Mouse (Mus musculus) heart, postnatal 14 days (tissue): ENCODE measurements around the gene Il27ra. TPM values are rescaled to one million over a fixed set of nuclear protein-coding genes. Genes with fewer than 3 reads are reported as not detected.
A peak's percentile ranks its signal among the peaks of the same experiment; 100 is the strongest.
"Not testable (repeated sequence)": the region's sequence is repeated elsewhere in the genome, so short reads cannot be mapped to it uniquely, and the experiment has no call there.

Experiments used
- DNase-seq, 2 experiments: peaks; one replicate each; pipeline ENCODE4 v3.0.0; 2021 to 2022
- intact Hi-C: fragments of 180-260 bp; cut with DNase I; formaldehyde crosslinking; loops from one replicate; pipeline ENCODE4 v1.15.1; 2025
- microRNA-seq, 2 experiments: library from miRNA; unstranded; fragments of <30 nt; microRNA quantifications; one replicate each; pipeline ENCODE4 v1.2.0; 2021 to 2022
- total RNA-seq, 2 experiments: library from RNA; stranded (reverse); gene quantifications; 2 replicates each; pipeline ENCODE4 v1.2.3; 2021

Il27ra gene
- total RNA-seq, 2 experiments from 2014 or later, result 4.2 to 5.8 TPM

DNA sequence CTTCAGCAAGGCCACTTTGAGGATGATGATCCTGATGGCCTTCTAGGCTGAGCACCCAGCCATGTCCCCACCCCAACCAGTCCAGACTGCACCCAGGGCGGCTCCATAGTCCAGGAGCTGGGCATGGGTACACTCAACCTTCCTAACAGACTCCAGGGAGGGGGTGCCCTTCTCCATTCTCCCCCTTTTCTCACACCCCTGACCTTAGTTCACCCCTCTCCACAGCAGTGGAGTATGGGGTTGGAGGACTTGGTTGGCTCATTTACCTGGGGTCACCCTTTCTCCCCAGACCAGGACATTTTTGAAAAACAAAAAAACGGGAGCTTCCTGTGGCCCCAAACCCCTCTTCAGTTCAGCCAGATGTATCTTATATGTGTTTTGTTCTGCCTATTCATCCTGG is 42.6 kb downstream of the Il27ra start:
- intact Hi-C loops, result no loop called here
- DNase-seq, result no peak

DNA sequence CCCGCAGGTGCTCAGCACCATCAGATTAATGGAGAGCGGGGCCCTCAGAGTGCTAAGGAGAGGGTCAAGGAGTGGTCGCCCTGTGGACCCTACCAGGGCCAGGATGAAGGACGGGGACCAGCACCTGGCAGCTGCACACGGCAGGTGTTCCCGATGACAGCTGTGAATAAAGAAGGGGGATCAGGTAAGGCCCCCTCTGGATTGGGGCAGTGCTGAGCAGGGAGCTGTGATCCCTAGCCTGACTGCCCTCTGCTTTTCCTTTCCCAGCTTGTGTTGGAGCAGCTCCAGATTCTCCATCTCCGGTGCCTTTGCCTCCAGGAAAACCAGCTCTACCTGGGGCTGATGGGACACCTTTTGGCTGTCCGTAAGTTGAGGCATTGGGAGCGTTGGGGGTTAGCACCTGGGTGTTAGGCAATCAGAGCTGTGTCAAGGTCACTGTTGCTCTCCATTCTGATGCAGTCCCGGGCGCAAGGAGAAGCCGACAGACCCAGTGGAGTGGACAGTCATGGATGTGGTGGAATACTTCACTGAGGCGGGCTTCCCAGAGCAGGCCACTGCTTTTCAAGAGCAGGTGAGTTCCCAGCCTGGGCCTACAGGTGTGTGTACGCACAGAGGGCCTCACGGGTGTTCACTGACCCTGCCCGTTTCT is 43.2 kb downstream of the Il27ra start:
- intact Hi-C loops, result no loop called here
- DNase-seq, result no peak

DNA sequence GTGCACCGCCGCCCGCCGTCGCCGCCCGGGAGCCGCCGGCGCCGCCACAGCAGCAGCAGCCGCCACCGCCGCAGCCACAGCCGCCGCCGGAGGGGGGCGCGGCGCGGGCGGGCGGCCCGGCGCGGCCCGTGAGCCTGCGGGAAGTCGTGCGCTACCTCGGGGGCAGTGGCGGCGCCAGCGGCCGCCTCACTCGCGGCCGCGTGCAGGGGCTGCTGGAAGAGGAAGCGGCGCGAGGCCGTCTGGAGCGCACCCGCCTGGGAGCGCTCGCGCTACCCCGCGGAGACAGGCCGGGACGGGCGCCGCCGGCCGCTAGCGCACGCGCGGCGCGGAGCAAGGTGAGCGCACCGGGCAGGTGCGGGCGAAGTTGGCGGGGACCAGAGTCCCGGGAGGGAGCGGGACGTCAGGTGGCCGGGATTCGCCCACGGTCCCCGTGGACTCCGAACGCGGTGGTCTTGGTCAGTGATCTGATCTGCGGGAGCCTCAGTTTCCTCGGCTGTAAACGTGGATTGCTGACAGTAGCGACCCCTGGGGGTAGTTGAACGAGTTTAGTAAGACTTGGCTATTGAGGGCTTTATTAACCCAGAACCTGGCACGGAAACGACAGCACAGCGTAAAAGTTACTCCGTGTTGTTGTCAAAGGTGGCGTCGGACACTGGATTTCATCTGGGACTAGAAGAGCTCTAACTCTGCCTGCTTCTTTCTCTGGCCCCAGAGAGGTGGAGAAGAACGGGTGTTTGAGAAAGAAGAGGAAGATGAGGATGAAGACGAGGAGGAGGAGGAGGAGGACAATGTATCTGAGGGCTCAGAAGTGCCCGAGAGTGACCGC is 43.9 kb downstream of the Il27ra start:
- peak; percentile 63 to 73 for DNase-seq

DNA sequence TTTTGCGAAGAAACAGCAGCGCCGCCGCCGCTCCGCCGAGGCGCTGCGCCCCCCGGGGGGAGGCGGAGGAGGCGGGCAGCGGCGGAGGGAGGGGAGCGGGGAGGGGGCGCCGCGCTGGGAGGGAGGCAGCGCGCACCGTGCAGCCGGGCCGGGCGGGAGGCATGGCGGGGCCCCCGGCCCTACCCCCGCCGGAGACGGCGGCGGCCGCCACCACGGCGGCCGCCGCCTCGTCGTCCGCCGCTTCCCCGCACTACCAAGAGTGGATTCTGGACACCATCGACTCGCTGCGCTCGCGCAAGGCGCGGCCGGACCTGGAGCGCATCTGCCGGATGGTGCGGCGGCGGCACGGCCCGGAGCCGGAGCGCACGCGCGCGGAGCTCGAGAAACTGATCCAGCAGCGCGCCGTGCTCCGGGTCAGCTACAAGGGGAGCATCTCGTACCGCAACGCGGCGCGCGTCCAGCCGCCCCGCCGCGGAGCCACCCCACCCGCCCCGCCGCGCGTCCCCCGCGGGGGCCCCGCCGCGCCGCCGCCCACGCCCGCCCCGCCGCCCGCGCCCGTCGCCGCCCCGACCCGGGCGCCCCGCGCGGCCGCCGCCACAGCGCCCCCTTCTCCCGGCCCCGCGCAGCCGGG is 44.8 kb downstream of the Il27ra start, which contains the start of gene Samd1:
Samd1 (plus strand) TSS at position 162 of the 631 bp plus-strand sequence.
- peak; percentile 66 to 67 for DNase-seq
- intact Hi-C loops, result loop anchor here (2.0 kb wide), 1 partner anchor 23 kb away; no protein-coding TSS in a partner anchor

More for the DNA sequence above, 43.9 kb downstream of the Il27ra start:
- intact Hi-C loops, result no loop called here

DNA sequence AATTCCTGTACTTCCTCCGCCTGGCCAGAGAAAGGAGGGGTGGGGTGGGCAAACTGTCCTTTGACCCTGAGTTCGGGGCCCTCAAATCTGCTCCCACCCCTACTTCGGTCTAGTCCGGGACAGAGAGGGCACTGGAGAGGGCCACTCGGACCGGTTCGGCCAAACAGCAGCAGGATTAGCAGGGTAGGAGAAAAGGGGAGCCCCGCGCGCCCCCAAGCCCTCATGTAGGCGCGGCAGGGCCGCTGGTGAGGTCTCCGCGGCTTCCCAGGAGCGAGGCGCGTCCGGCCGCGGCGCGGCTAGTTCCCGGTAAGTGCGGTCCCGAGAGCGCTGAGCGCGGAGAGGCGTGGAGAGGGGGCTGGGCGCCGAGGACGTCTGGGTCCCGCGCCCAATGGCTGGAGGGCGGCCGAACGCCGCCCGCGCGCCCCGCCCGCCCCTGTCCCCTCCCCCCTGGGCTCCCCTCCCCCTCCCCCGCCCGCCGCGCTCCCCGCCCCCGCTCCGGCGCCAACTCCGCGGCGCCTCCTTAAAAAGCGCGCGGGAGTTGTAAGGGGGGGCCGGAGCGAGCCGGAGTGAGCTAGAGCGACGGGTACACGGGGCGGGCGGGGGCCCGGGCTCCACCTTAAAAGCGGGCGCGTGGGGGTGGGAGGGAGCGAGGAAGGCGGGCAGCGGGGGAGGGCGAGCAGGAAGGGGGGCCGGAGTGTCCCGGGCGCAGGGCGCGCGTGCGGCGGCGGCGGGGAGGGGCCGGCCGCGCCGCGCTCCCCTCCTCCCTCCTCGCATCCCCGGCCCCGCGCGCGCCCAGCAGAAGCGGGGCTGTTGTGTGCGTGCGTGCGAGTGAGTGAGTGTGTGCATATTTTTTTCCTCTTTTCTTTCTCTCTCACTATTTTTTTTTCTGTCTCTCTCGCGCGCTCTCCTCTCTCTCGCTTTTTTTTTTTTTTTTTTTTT is 45.6 kb downstream of the Il27ra start:
- DNase-seq, result peak; percentile 88 to 93
- intact Hi-C loops, result loop anchor here (2.0 kb wide), 1 partner anchor 22 kb away; no protein-coding TSS in a partner anchor

DNA sequence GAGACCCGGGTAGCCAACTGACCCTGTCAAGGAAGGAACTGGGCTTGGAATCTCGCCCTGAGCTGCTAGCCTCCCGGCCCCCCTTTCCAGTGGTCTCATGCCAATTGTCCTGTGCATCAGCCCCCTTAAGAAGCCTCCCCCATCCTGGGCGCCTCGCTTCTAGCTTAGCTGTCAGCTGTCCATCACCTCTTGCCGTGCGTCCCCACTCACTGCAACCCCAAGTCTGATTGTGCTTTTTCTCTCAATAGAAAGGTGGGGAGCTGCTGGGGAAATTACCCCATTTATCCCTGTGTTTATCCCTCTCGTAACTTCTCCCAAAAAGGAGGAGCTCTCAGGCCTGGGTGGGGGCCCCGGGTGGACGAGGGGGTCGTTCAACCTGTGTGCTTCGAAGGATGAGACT is 46.4 kb downstream of the Il27ra start:
- peak in 1 of 2 experiments; percentile 13 for DNase-seq
- intact Hi-C loops, result loop anchor here (2.0 kb wide), 1 partner anchor 21 kb away; no protein-coding TSS in a partner anchor

DNA sequence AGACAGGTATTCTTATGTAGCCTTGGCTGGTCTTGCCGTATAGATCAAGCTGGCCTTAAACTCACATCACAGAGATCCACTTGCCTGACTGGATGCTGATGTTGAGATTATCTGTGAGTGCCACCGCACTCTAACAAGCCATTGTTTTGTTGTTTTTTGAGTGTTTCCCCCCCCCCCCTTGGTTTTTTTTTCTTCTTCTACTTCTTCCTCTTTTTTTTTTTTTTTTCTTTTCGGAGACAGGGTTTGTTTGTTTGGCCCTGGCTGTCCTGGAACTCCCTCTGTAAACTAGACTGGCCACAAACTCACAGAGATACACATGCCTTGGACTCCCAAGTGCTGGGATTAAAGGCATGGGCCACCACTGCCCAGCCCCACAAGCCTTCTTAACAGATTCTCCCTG is 48.4 kb downstream of the Il27ra start:
- intact Hi-C loops, result no loop called here
- DNase-seq, result no peak

DNA sequence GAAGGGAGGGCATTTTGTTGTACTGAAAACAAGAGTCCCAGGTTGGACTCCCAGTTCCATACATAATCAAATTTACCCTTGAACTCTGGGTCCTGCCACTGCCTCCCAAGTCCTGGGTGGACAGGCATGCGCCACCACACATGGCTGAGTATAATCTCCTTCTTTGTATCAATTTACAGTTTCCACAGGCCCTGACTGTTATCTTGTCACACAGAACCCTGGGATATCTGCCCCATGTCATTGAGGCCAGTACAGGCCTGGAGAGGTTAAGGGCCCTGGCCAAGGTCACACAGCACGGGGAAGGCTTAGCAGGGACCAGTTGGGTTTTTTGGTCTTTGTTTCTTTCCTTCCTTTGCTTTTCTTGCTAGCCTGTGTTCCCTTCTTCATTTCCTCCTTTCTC is 49.9 kb downstream of the Il27ra start:
- intact Hi-C loops, result no loop called here
- no peak for DNase-seq

DNA sequence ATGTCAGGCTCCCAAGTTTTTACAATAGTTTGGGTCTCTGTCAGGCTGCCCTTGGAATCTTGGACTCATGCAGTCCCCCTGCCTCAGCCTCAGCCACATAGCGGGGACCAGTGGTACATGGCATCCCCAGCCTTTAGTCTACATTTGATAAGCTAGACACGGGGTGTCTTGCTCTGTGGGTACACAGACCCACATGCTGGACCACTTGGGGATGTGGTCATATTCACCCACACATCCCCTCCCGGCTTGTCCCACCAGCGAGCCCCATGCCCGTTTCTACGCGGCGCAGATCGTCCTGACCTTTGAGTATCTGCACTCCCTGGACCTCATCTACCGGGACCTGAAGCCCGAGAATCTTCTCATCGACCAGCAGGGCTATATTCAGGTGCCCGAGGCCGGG is 52.2 kb downstream of the Il27ra start:
- intact Hi-C loops, result no loop called here
- no peak for DNase-seq

DNA sequence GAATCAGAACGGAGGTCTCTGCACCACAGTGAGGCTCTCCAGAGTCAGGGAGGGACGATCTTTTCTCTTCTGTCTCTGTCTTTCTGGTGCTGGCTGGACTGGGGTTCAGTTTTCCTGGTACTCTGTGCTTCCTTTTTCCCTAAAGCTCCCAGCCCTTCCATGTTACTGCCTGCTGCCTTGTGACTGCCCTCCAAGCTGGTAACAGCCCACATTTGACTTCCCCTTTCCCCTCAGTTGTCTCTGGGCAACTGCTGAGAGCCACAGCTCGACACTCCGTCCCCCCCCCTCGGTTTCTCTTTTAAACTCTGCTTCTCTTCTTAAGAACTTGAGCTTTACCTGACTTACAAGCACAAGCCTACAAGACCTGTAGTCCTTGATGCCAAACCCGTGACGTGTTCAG is 53.1 kb downstream of the Il27ra start:
- intact Hi-C loops, result no loop called here
- no peak for DNase-seq

DNA sequence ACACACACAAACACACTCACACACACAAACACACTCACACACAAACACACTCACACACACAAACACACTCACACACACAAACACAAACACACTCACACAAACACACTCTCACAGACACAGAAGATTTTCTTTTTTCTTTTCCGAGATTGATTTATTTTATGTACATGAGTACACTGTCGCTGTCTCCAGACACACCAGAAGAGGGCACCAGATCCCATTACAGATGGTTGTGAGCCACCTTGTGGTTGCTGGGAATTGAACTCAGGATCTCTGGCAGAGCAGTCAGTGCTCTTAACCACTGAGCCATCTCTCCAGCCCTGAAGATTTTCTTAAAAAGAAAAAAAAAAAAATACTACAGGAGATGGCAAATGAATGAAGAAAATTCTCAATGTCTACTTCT is 59.2 kb downstream of the Il27ra start:
- intact Hi-C loops, DNase-seq: not testable (repeated sequence)

DNA sequence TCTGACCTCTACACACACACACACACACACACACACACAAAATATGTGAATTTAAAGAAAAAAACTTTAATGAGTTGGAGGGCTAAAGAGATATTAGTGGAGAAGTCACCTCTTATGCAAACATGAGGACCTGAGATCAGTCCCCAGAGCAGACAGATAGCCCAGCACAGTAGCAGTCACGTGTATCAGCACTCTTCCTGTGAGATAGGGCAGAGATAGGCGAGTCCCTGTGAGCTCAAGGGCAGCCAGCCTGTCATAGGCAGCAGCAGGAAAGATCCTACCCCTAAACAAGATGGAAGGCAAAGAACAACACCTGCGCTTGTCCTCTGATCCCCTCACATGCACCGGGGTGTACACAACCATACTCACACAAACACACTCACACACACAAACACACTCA is 59.9 kb downstream of the Il27ra start:
- intact Hi-C loops, result no loop called here
- DNase-seq, result no peak

DNA sequence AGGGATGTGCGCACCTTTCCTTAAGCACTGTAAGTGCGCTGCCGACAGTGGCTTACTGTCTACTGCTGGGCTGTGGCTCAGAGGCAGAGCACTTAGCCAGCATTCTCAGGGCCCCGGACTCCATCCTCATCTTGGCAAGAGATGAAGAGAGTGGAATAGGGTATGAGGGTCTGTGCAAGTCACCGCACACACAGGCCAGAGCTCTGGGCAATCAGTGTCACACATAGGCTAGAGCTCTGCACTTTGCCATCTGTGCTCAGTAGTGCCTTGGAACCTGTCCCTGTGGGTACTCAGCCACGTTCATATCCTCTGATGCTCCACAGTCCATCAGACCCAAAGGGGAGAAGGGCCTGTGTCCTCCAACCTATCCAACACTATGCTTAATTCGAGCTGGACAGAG is 60.9 kb downstream of the Il27ra start:
- no peak for DNase-seq
- intact Hi-C loops, result no loop called here

DNA sequence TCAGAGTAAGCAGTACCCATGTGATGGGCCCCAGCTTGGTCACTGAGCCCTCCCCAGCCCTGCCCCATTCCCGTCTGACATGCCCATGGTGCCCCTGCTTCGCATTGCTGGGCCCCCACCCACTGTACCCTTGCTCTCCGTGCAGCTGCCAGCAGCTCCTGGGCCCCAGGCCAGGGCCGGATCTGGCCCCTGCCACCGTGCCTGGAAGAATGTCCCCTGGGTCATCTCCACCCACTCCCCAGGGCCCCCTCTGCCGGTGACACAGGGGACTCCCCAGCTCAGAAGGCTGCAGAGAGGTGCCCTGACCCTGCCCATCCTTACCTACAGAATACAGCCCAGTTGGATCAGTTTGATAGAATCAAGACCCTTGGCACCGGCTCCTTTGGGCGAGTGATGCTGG is 61.5 kb downstream of the Il27ra start:
- intact Hi-C loops, result no loop called here
- peak; percentile 79 to 87 for DNase-seq

Small RNA genes within 50 kb of the gene (microRNA-seq; reads per million reads assigned to microRNA genes)
- gene Mir1199, result 3.4 to 6.5 reads per million in 2 experiments
- 0 reads per million in 2 experiments for gene Mir709
- 6.0 to 6.2 reads per million in 2 experiments for gene Mir8111

Other genes starting within 250 kb of the Il27ra start
- gene Adgrl1, start 142.5 kb downstream of the Il27ra start, total RNA-seq, result 10 to 100 TPM; 21.1 to 21.6 TPM
- under 1 TPM; 0.22 to 0.91 TPM for gene Gm10644, start 87.4 kb downstream of the Il27ra start, total RNA-seq
- gene Asf1b, start 87.1 kb downstream of the Il27ra start, total RNA-seq, result 1 to 10 TPM; 2.8 to 4.4 TPM
- gene Prkaca, start 69.6 kb downstream of the Il27ra start, total RNA-seq, result 100 to 1,000 TPM; 386 to 395 TPM
- gene Samd1, start 44.9 kb downstream of the Il27ra start, total RNA-seq, result 10 to 100 TPM; 28.4 to 32.3 TPM
- gene 1700067K01Rik, start 41.1 kb downstream of the Il27ra start, total RNA-seq, result under 1 TPM; 0.33 to 0.80 TPM
- 1 to 10 TPM; 1.8 to 2.3 TPM for gene 2210011C24Rik, start 30.4 kb downstream of the Il27ra start, total RNA-seq
- under 1 TPM; 0.26 to 0.27 TPM for gene Palm3, start 21.1 kb downstream of the Il27ra start, total RNA-seq
- not detected for gene Rln3, start 2.4 kb upstream of the Il27ra start, total RNA-seq
- gene Gm10643, start 22.5 kb upstream of the Il27ra start, total RNA-seq, result 1 to 10 TPM; 2.6 to 3.3 TPM
- 10 to 100 TPM; 12.2 to 12.7 TPM for gene Rfx1, start 24.2 kb upstream of the Il27ra start, total RNA-seq
- gene Dcaf15, start 62.2 kb upstream of the Il27ra start, total RNA-seq, result 1 to 10 TPM; 9.7 to 9.8 TPM
- gene Podnl1, start 83.4 kb upstream of the Il27ra start, total RNA-seq, result under 1 TPM in 1 of 2 experiments, not detected in 1; 0.12 TPM
- gene Cc2d1a, start 105.3 kb upstream of the Il27ra start, total RNA-seq, result 10 to 100 TPM; 12.8 to 13.5 TPM
- under 1 TPM; 0.33 to 0.37 TPM for gene 4930432K21Rik, start 105.4 kb upstream of the Il27ra start, total RNA-seq
- gene Nanos3, start 142.6 kb upstream of the Il27ra start, total RNA-seq, result 1 to 10 TPM; 1.8 to 2.0 TPM
- 10 to 100 TPM in 1 of 2 experiments, 1 to 10 TPM in 1; 9.1 to 10.1 TPM for gene Zswim4, start 194.5 kb upstream of the Il27ra start, total RNA-seq
- 100 to 1,000 TPM; 213 to 217 TPM for gene D8Ertd738e, start 207.1 kb upstream of the Il27ra start, total RNA-seq
- gene Mri1, start 214.7 kb upstream of the Il27ra start, total RNA-seq, result 10 to 100 TPM in 1 of 2 experiments, 1 to 10 TPM in 1; 7.6 to 12.5 TPM
- 10 to 100 TPM in 1 of 2 experiments, 1 to 10 TPM in 1; 8.1 to 10.9 TPM for gene Ccdc130, start 227.8 kb upstream of the Il27ra start, total RNA-seq